Mouse (Mus musculus) midbrain, embryonic 12.5 days (tissue): ENCODE results near the gene Tob1. TPM values are rescaled to one million over a fixed set of nuclear protein-coding genes. Genes with fewer than 3 reads are reported as not detected.

Experiments
- ATAC-seq: fragments of 200-750 bp; cut with Nextera tagmentation; 2 replicates; pipeline ENCODE4 v1.8.0; 2017; ENCODE audit warnings: low read depth, moderate TSS enrichment, moderate library complexity; ENCODE audit not compliant: low FRiP score
- H3K27ac ChIP-seq: fragments of 300-500 bp; sonication (generic); replicated peaks from 2 replicates; pipeline ENCODE4 v1.5.1; 2016; ENCODE audit warnings: mild to moderate bottlenecking
- H3K27me3 ChIP-seq: fragments of 300-500 bp; sonication (generic); 2 replicates; pipeline ENCODE4 v1.6.1; 2016; ENCODE audit warnings: mild to moderate bottlenecking
- H3K36me3 ChIP-seq: fragments of 300-500 bp; sonication (generic); 2 replicates; pipeline ENCODE4 v1.6.1; 2016
- H3K4me1 ChIP-seq: fragments of 300-500 bp; sonication (generic); 2 replicates; pipeline ENCODE4 v1.6.1; 2016
- H3K4me2 ChIP-seq: fragments of 300-500 bp; sonication (generic); replicated peaks from 2 replicates; pipeline ENCODE4 v1.6.1; 2016; ENCODE audit warnings: mild to moderate bottlenecking, moderate library complexity
- H3K4me3 ChIP-seq: fragments of 300-500 bp; sonication (generic); 2 replicates; pipeline ENCODE4 v1.5.1; 2016; ENCODE audit warnings: mild to moderate bottlenecking
- H3K9ac ChIP-seq: fragments of 300-500 bp; sonication (generic); replicated peaks from 2 replicates; pipeline ENCODE4 v1.6.1; 2016; ENCODE audit warnings: mild to moderate bottlenecking, moderate library complexity
- H3K9me3 ChIP-seq: fragments of 300-500 bp; sonication (generic); 2 replicates; pipeline ENCODE4 v1.6.1; 2016; ENCODE audit warnings: mild to moderate bottlenecking
- WGBS: fragments of 180-500 bp; shearing (Covaris S2); methylation state at CpG from one replicate; pipeline ENCODE4 v1.1.7; 2016; 5-methylcytosine and 5-hydroxymethylcytosine counted together
- polyA plus RNA-seq: library from polyadenylated mRNA; unstranded; fragments of >200 nt; fragmentation: Nextera tagmentation; extraction: Ambion mirVana; gene quantifications from 2 replicates; pipeline ENCODE4 v1.2.1, GENCODE M21; 2016

The Tob1 gene
- polyA plus RNA-seq, 1 experiment from 2014 or later, result 36.7 TPM

DNA sequence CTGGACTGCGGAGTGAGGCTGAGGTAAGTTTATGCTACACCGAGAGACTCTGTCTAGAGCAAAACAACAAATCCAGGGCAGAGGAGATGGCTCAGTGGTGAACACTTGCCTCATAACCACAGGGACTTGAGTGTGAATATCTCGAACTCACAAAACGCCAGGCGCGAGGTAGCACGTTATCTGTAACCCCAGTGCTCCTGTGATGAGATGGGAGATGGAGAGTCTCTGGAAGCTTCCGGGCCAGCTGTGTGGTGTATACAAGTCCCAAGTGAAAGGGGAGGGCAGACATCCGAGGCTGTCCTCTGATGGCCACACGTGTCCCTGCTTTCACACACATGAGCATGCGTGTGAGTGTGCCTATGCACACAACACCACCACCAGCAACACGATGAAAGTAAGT, 23.1 kb downstream of the Tob1 start:
- no peak overlapping the region for H3K4me2 ChIP-seq
- no peak for ATAC-seq

GRCm38 (mm10) chr11:94234857-94235256, 23.6 kb downstream of the Tob1 start:
- no peak for ATAC-seq
- no peak overlapping the region for H3K9ac ChIP-seq
- no peaks in the 10 kb centered on the region for H3K9me3 ChIP-seq
- no peak overlapping the region for H3K4me3 ChIP-seq
- H3K27me3 ChIP-seq, result peaks cover 3% of the 10 kb centered on the region; the same call in 1 of the 2 replicates
- no peaks in the 10 kb centered on the region for H3K36me3 ChIP-seq
- H3K4me1 ChIP-seq, result peaks cover 19% of the 10 kb centered on the region; the same call in 1 of the 2 replicates
- no peak overlapping the region for H3K27ac ChIP-seq
- no peak overlapping the region for H3K4me2 ChIP-seq
- WGBS, result 92% methylated on average over 8 of the region's 8 CpGs

More for the DNA sequence above, 23.1 kb downstream of the Tob1 start:
- no peak overlapping the region for H3K4me3 ChIP-seq
- H3K4me1 ChIP-seq, result peaks cover 14% of the 10 kb centered on the region; the same call in 1 of the 2 replicates
- H3K27me3 ChIP-seq, result peaks cover 3% of the 10 kb centered on the region; the same call in 1 of the 2 replicates
- WGBS, result 91% methylated on average over 12 of the region's 12 CpGs
- H3K9ac ChIP-seq, result no peak overlapping the region
- no peak overlapping the region for H3K27ac ChIP-seq
- no peaks in the 10 kb centered on the region for H3K9me3 ChIP-seq
- H3K36me3 ChIP-seq, result no peaks in the 10 kb centered on the region

DNA sequence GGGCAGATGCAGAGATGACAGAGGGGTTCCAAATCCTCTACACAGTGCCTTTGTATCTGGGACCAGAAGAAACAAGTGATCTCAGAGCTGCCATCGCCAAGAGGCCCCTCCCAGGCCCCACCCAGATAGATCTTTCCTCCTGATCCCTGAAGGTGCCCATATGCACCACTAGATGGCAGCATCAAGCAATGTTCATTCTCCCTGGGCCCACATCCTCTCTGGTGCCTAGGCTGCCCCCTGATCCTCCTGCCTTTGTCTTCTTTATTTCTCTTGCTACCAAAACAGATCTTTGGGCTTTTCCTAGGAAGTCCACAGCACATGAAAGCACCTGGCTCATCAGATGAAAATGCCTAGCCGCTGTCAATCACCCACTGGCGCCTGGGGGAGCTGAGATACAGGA, 24.8 kb downstream of the Tob1 start:
- Histone ChIP-seq H3K27ac (peak overlapping the region; percentile 61), H3K27me3 (peaks cover 3% of the 10 kb centered on the region; the same call in 1 of the 2 replicates), H3K4me3 (no peak overlapping the region), H3K9me3 (no peaks in the 10 kb centered on the region), H3K4me2 (no peak overlapping the region), H3K9ac (no peak overlapping the region), H3K4me1 (peaks cover 20% of the 10 kb centered on the region; the same call in 1 of the 2 replicates), H3K36me3 (no peaks in the 10 kb centered on the region)
- peak; percentile 79 for ATAC-seq
- WGBS, result 23% methylated on average over 3 of the region's 3 CpGs

- H3K9me3 ChIP-seq, result no peaks in the 10 kb centered on the region
- H3K4me2 ChIP-seq, result no peak overlapping the region
- H3K9ac ChIP-seq, result no peak overlapping the region
- no peak overlapping the region for H3K4me3 ChIP-seq
- peaks cover 28% of the 10 kb centered on the region for H3K27me3 ChIP-seq
- no peak for ATAC-seq
- WGBS, result 93% methylated on average over 8 of the region's 8 CpGs
- H3K4me1 ChIP-seq, result peaks cover 31% of the 10 kb centered on the region
- H3K36me3 ChIP-seq, result no peaks in the 10 kb centered on the region
- no peak overlapping the region for H3K27ac ChIP-seq
Measured at GRCm38 (mm10) chr11:94238786-94239185, 27.5 kb downstream of the Tob1 start.

DNA sequence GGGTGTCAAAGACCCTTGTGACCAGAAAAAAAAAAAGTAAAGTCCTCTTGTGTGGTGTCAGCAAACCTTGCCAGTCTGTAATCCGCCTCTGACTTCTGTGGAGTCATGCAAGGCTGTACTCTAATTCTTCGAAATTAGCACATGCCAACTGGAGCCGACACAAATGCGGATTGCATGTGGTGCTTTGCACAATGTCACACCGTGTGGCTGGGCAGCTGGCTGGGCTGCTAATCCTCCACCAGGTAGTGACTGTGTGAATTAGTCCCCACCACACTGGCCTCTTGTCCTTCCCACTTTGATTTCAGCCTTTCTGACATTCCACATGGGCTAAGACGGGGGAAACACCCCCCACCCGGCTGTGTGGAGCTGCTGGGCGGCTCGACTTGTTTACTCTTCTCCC, 28.5 kb downstream of the Tob1 start:
- Histone ChIP-seq H3K36me3 (no peaks in the 10 kb centered on the region), H3K9ac (no peak overlapping the region), H3K4me2 (no peak overlapping the region), H3K27me3 (peaks cover 31% of the 10 kb centered on the region), H3K4me1 (peaks cover 40% of the 10 kb centered on the region), H3K4me3 (no peak overlapping the region), H3K9me3 (no peaks in the 10 kb centered on the region), H3K27ac (no peak overlapping the region; the same call in 1 of the 2 replicates)
- no peak for ATAC-seq
- WGBS, result 27% methylated on average over 9 of the region's 9 CpGs

GRCm38 (mm10) chr11:94242760-94243421, 31.6 kb downstream of the Tob1 start:
- 4% methylated on average over 29 of the region's 29 CpGs for WGBS
- Histone ChIP-seq H3K9ac (no peak overlapping the region; the same call in 1 of the 2 replicates), H3K4me2 (peak overlapping the region; percentile 52), H3K9me3 (no peaks in the 10 kb centered on the region), H3K4me1 (peaks cover 51% of the 10 kb centered on the region), H3K27ac (peak overlapping the region; percentile 22; the same call in 1 of the 2 replicates), H3K36me3 (no peaks in the 10 kb centered on the region), H3K27me3 (peaks cover 32% of the 10 kb centered on the region), H3K4me3 (peak overlapping the region; percentile 22)
- peak; percentile 34; the same call in 1 of the 2 replicates for ATAC-seq

GRCm38 (mm10) chr11:94243422-94244180, 32.3 kb downstream of the Tob1 start:
- Histone ChIP-seq H3K9ac (no peak overlapping the region), H3K4me2 (peak overlapping the region; percentile 52), H3K4me3 (peak overlapping the region; percentile 22; the same call in 1 of the 2 replicates), H3K4me1 (peaks cover 51% of the 10 kb centered on the region), H3K27ac (peak overlapping the region; percentile 22; the same call in 1 of the 2 replicates), H3K27me3 (peaks cover 32% of the 10 kb centered on the region), H3K9me3 (no peaks in the 10 kb centered on the region), H3K36me3 (no peaks in the 10 kb centered on the region)
- ATAC-seq, result no peak
- 32% methylated on average over 15 of the region's 15 CpGs for WGBS

GRCm38 (mm10) chr11:94244385-94244784, 33.1 kb downstream of the Tob1 start:
- H3K27me3 ChIP-seq, result peaks cover 32% of the 10 kb centered on the region
- H3K4me2 ChIP-seq, result no peak overlapping the region
- H3K9ac ChIP-seq, result no peak overlapping the region
- H3K9me3 ChIP-seq, result no peaks in the 10 kb centered on the region
- H3K36me3 ChIP-seq, result no peaks in the 10 kb centered on the region
- H3K4me1 ChIP-seq, result peaks cover 50% of the 10 kb centered on the region
- H3K4me3 ChIP-seq, result no peak overlapping the region
- WGBS, result 62% methylated on average over 9 of the region's 9 CpGs
- no peak for ATAC-seq
- no peak overlapping the region; the same call in 1 of the 2 replicates for H3K27ac ChIP-seq

DNA sequence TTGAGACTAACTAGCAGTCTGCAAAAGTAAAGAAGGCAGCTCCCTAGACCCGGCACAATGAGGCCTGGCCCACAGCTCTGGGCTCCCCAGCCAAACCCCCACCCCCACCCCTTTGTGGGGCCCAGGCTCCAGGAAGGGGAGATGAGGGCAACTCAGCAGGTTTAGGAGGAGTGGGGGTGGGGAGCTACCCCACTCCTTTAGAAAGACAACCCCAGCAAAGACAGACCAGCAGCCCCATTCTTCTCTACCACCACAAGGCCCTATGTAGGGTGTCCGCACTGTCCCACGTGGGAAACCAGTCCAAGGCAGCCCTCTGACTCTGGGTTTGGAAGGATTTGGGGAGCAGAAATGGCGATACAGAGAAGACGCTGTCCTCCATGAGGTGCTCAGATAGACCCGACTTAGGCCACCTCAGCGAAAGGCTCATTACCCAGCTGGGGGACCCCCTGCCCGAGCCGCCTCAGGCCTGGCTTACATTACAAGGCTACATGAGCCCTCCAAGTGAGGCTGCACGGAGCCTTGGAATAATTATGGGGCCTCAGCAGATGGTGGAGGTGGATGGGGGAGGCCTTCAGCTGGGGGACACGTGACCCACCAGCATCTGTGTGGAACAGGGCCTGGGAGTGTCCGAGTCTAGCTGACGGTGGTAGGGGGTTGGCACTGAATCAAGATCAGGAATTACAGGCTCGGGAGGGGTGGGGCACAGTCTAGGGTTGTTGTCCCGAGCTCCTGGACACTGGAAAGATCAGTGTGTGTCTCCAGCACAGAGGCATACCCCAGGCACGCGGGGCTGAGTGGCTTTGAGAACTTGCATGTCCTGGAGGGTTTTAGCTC, 34.9 kb downstream of the Tob1 start, which contains the start of gene Wfikkn2:
Wfikkn2 (minus strand) TSS at position 51 of the 834 bp plus-strand sequence.
- Histone ChIP-seq H3K36me3 (no peaks in the 10 kb centered on the region), H3K4me3 (no peak within 1 kb of the TSS), H3K4me1 (peaks cover 44% of the 10 kb centered on the region), H3K9me3 (no peaks in the 10 kb centered on the region), H3K9ac (no peak within 1 kb of the TSS), H3K4me2 (no peak within 1 kb of the TSS), H3K27me3 (peaks cover 32% of the 10 kb centered on the region), H3K27ac (peak within 1 kb of the TSS; percentile 62)
- ATAC-seq, result peak; percentile 83
- 47% methylated on average over 17 of the region's 17 CpGs for WGBS

- 79% methylated on average over 8 of the region's 8 CpGs for WGBS
- no peak for ATAC-seq
- H3K4me1 ChIP-seq, result peaks cover 44% of the 10 kb centered on the region
Measured at GRCm38 (mm10) chr11:94246789-94247061, 35.5 kb downstream of the Tob1 start.

DNA sequence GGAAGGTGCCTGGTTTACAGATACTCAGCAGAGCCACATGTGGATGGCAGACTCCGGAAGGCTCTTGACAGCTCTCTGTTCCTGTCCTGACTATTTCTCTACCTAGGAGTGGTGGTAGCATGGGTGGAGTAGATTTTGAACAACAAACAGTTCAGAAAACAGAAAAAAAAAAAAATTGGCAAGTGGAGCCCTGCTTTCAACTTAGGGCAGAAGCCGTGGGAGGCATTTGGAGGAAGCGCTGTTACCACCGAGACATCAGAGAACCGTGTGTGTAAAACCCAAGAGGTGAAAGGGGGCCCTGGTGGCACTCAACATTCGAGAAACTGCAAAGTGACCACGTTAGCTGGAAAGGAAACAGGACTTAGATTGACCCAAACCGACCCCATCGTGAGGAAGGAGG, 41.9 kb downstream of the Tob1 start:
- Histone ChIP-seq H3K36me3 (no peaks in the 10 kb centered on the region), H3K27ac (no peak overlapping the region), H3K27me3 (no peaks in the 10 kb centered on the region), H3K4me1 (no peaks in the 10 kb centered on the region), H3K9ac (no peak overlapping the region), H3K4me3 (no peak overlapping the region), H3K4me2 (no peak overlapping the region), H3K9me3 (no peaks in the 10 kb centered on the region)
- WGBS, result 85% methylated on average over 9 of the region's 9 CpGs
- no peak for ATAC-seq

More at GRCm38 (mm10) chr11:94246789-94247061, 35.5 kb downstream of the Tob1 start:
- no peak overlapping the region for H3K9ac ChIP-seq
- H3K27ac ChIP-seq, result peak overlapping the region; percentile 57; the same call in 1 of the 2 replicates
- H3K4me3 ChIP-seq, result no peak overlapping the region
- H3K27me3 ChIP-seq, result peaks cover 29% of the 10 kb centered on the region
- no peaks in the 10 kb centered on the region for H3K36me3 ChIP-seq
- H3K4me2 ChIP-seq, result no peak overlapping the region
- no peaks in the 10 kb centered on the region for H3K9me3 ChIP-seq
